Mouse (Mus musculus): Measurements from ENCODE around the gene Rab11a. TPM values are rescaled to one million over a fixed set of nuclear protein-coding genes. Genes with fewer than 3 reads are reported as not detected.

The Rab11a gene
- polyA plus RNA-seq (2014; fragmentation: Nextera tagmentation; extraction: Ambion mirVana) = 322 and 331 TPM in 2 replicates

DNA sequence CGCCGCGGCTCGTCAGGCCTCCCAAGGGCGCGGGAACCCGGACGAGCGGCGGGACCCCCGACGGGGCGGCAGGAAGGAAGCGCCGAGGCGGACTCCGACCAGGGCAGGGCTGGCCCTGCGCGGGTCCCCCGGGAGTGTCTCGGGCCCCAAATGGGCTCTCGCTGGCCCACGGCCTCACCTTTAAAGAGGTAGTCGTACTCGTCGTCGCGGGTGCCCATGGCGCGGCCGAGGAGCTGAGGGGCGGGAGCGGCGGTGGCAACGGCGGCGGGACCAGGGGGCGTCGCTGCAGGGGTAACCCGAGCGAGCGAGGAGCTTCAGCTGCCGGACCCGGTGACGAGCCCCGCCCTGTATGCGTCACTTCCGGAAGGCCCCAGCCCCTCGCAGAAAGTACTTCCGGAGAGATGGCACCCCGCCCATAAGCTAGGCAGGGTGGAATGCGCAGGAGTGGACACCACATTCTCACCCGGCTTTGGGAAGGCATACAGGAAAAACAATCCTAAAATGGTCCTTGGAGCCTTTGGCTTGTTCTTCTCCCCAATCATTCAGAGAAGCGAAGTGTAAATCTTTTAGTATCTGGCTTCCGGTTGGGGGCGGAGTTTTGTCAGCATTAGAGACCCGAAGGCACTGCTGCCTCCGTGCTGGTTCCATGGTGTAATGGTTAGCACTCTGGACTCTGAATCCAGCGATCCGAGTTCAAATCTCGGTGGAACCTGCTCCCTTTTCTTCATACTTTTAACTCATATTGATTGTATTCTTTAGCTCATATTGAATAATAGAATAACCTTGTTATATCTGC, at the start of gene Rab11a:
TSS of gene Rab11a (minus strand) at position 353 of the 796 bp plus-strand sequence.
- Histone ChIP-seq H3K9ac (ENCODE audit: low read depth, low read length) (peak within 1 kb of the TSS; percentile 88), H3K27me3 (ENCODE audit: control insufficient read depth, insufficient read depth, low read length) (no peaks in the 10 kb centered on the region), H3K27ac (ENCODE audit: low read depth, low read length) (peak within 1 kb of the TSS; percentile 87), H3K4me1 (replicated peaks; ENCODE audit: control insufficient read depth, insufficient read depth, low read length) (0 out of 2 replicates have a peak, but pooled peaks cover 2% of the 10 kb centered on the region), H3K36me3 (ENCODE audit: control insufficient read depth, insufficient read depth, low read length) (no peaks in the 10 kb centered on the region), H3K9me3 (ENCODE audit: control insufficient read depth, low read length) (no peaks in the 10 kb centered on the region), H3K4me3 (ENCODE audit: low read depth, low read length) (peak within 1 kb of the TSS; percentile 97), H3K4me2 (replicated peaks; ENCODE audit: low read depth, low read length) (peak within 1 kb of the TSS; percentile 65)
- ATAC-seq (ENCODE audit: low FRiP score) = peak; percentile 97
- WGBS = under 1% methylated on average over 58 of the region's 61 CpGs
- peak; percentile 97 for DNase-seq (ENCODE audit: low spot score)

DNA sequence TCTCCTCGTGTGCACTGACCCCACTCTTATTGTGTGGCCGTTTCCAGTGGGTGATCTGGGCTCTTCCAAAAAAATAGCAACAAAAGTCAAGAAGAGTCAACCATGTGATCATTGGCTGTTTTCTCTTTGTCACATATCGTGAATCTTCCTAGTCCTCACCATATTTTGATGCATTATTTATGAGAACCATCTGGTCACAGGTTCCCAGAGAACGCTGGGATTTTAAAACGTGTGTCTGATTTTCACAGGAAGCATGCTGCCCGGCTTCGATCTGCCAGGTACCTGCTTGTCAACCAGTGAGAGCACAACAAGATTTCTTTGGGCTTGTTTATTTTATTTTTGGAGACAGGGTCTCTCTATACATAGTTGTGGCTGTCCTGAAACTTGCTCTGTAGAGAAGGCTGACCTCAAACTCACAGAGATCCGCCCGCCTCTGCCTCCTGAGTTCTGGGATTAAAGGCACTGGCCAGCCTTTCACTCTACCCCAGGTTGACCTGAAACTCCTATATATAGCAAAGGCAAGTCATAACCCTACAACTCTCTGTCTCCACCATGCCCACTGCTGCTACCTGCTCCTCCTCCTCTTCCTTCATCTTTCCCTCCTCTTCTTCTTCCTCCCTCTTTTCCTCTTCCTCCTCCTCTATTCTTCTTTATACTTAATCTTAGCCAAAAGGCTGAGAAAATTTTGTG, 48.8 kb upstream of the Rab11a start:
- Histone ChIP-seq H3K36me3 (ENCODE audit: control insufficient read depth, insufficient read depth, low read length) (no peaks in the 10 kb centered on the region), H3K27ac (ENCODE audit: low read depth, low read length) (no peak overlapping the region), H3K4me2 (replicated peaks; ENCODE audit: low read depth, low read length) (no peak overlapping the region), H3K9ac (ENCODE audit: low read depth, low read length) (no peak overlapping the region), H3K4me1 (replicated peaks; ENCODE audit: control insufficient read depth, insufficient read depth, low read length) (no peaks in the 10 kb centered on the region), H3K27me3 (ENCODE audit: control insufficient read depth, insufficient read depth, low read length) (no peaks in the 10 kb centered on the region), H3K9me3 (ENCODE audit: control insufficient read depth, low read length) (no peaks in the 10 kb centered on the region), H3K4me3 (ENCODE audit: low read depth, low read length) (no peak overlapping the region)
- 83% methylated on average over 9 of the region's 9 CpGs for WGBS
- no peak for DNase-seq (ENCODE audit: low spot score)
- no peak for ATAC-seq (ENCODE audit: low FRiP score)

GRCm38 (mm10) chr9:64784841-64785240, 47.3 kb upstream of the Rab11a start:
- Histone ChIP-seq H3K36me3 (ENCODE audit: control insufficient read depth, insufficient read depth, low read length) (no peaks in the 10 kb centered on the region), H3K27ac (ENCODE audit: low read depth, low read length) (no peak overlapping the region), H3K4me1 (replicated peaks; ENCODE audit: control insufficient read depth, insufficient read depth, low read length) (no peaks in the 10 kb centered on the region), H3K9ac (ENCODE audit: low read depth, low read length) (no peak overlapping the region), H3K9me3 (ENCODE audit: control insufficient read depth, low read length) (no peaks in the 10 kb centered on the region), H3K4me2 (replicated peaks; ENCODE audit: low read depth, low read length) (no peak overlapping the region), H3K27me3 (ENCODE audit: control insufficient read depth, insufficient read depth, low read length) (no peaks in the 10 kb centered on the region), H3K4me3 (ENCODE audit: low read depth, low read length) (no peak overlapping the region)
- peak; percentile 79 for DNase-seq (ENCODE audit: low spot score)
- WGBS = 30% methylated on average over 4 of the region's 4 CpGs
- ATAC-seq (ENCODE audit: low FRiP score) = no peak

- DNase-seq (ENCODE audit: low spot score) (no peak), ATAC-seq (ENCODE audit: low FRiP score) (no peak)
- Histone ChIP-seq H3K4me1 (replicated peaks; ENCODE audit: control insufficient read depth, insufficient read depth, low read length) (no peaks in the 10 kb centered on the region), H3K9ac (ENCODE audit: low read depth, low read length) (no peak overlapping the region), H3K36me3 (ENCODE audit: control insufficient read depth, insufficient read depth, low read length) (no peaks in the 10 kb centered on the region), H3K4me3 (ENCODE audit: low read depth, low read length) (no peak overlapping the region), H3K9me3 (ENCODE audit: control insufficient read depth, low read length) (no peaks in the 10 kb centered on the region), H3K27me3 (ENCODE audit: control insufficient read depth, insufficient read depth, low read length) (no peaks in the 10 kb centered on the region), H3K4me2 (replicated peaks; ENCODE audit: low read depth, low read length) (no peak overlapping the region), H3K27ac (ENCODE audit: low read depth, low read length) (no peak overlapping the region)
- WGBS = 72% methylated on average over 7 of the region's 7 CpGs
Observed at GRCm38 (mm10) chr9:64783511-64783910, 46.0 kb upstream of the Rab11a start.

- Histone ChIP-seq H3K36me3 (ENCODE audit: control insufficient read depth, insufficient read depth, low read length) (no peaks in the 10 kb centered on the region), H3K4me2 (replicated peaks; ENCODE audit: low read depth, low read length) (no peak overlapping the region), H3K27me3 (ENCODE audit: control insufficient read depth, insufficient read depth, low read length) (no peaks in the 10 kb centered on the region), H3K4me3 (ENCODE audit: low read depth, low read length) (no peak overlapping the region), H3K4me1 (replicated peaks; ENCODE audit: control insufficient read depth, insufficient read depth, low read length) (no peaks in the 10 kb centered on the region), H3K9ac (ENCODE audit: low read depth, low read length) (no peak overlapping the region), H3K27ac (ENCODE audit: low read depth, low read length) (no peak overlapping the region), H3K9me3 (ENCODE audit: control insufficient read depth, low read length) (no peaks in the 10 kb centered on the region)
- peak; percentile 51 for DNase-seq (ENCODE audit: low spot score)
- ATAC-seq (ENCODE audit: low FRiP score) = no peak
- WGBS = 42% methylated on average over 7 of the region's 7 CpGs
Observed at GRCm38 (mm10) chr9:64779628-64780027, 42.1 kb upstream of the Rab11a start.

- H3K9me3 ChIP-seq (ENCODE audit: control insufficient read depth, low read length) = no peaks in the 10 kb centered on the region
- no peak overlapping the region for H3K4me2 ChIP-seq (replicated peaks; ENCODE audit: low read depth, low read length)
- no peaks in the 10 kb centered on the region for H3K27me3 ChIP-seq (ENCODE audit: control insufficient read depth, insufficient read depth, low read length)
- H3K4me3 ChIP-seq (ENCODE audit: low read depth, low read length) = no peak overlapping the region
- no peaks in the 10 kb centered on the region for H3K36me3 ChIP-seq (ENCODE audit: control insufficient read depth, insufficient read depth, low read length)
- WGBS = 88% methylated on average over 1 of the region's 1 CpGs
- ATAC-seq (ENCODE audit: low FRiP score) = no peak
- no peak for DNase-seq (ENCODE audit: low spot score)
- H3K27ac ChIP-seq (ENCODE audit: low read depth, low read length) = no peak overlapping the region
- H3K4me1 ChIP-seq (replicated peaks; ENCODE audit: control insufficient read depth, insufficient read depth, low read length) = no peaks in the 10 kb centered on the region
- H3K9ac ChIP-seq (ENCODE audit: low read depth, low read length) = no peak overlapping the region
Observed at GRCm38 (mm10) chr9:64778151-64778550, 40.6 kb upstream of the Rab11a start.

DNA sequence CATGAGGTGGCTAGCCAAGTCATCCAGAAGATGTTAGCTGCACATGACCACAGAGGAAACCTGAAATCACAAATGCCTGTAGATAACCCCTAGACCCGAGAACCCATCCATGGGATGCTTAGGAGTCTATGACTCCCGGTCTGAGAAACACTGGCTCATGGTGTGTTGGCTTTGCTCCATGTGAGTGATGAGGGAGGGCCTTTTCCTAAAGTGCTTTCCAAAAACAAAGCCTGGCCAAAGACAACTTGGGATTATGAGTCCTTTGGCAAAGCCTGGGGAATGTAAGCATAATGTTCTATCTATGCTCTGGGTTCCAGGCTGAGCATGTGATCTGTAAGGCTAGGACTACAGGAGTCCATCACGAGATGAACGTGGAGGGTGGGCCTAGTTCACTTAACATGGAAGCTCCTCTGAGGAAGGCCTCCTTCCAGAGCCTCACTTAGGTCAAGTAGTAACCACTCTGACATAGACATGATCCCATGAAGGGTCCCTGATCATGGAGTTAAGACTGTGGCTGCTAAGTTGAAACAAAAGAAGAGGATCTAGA, 40.0 kb upstream of the Rab11a start:
- Histone ChIP-seq H3K4me1 (replicated peaks; ENCODE audit: control insufficient read depth, insufficient read depth, low read length) (no peaks in the 10 kb centered on the region), H3K36me3 (ENCODE audit: control insufficient read depth, insufficient read depth, low read length) (no peaks in the 10 kb centered on the region), H3K9me3 (ENCODE audit: control insufficient read depth, low read length) (no peaks in the 10 kb centered on the region), H3K4me2 (replicated peaks; ENCODE audit: low read depth, low read length) (no peak overlapping the region), H3K27ac (ENCODE audit: low read depth, low read length) (no peak overlapping the region), H3K27me3 (ENCODE audit: control insufficient read depth, insufficient read depth, low read length) (no peaks in the 10 kb centered on the region), H3K9ac (ENCODE audit: low read depth, low read length) (no peak overlapping the region), H3K4me3 (ENCODE audit: low read depth, low read length) (no peak overlapping the region)
- DNase-seq (ENCODE audit: low spot score) (no peak), ATAC-seq (ENCODE audit: low FRiP score) (no peak)
- WGBS = 96% methylated on average over 4 of the region's 4 CpGs

DNA sequence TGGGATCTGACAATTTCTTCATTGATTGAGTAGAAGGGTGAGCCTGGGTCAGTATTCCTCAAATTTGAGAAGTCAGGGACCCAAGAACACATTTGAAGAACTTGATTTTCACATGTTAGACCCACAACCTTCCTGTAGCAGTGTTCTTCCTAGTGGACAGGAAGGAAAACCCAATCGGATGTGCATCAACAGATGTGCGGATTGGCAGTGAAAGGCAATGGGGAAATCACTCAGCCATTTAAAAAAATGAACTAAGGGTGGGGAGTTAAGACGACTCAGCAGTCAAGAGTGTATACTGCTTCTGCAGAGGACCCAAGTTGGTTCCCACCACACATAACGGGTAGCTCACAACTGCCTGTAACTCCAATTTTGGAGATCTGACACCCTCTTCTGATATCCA, 37.9 kb upstream of the Rab11a start:
- 82% methylated on average over 4 of the region's 4 CpGs for WGBS
- H3K4me2 ChIP-seq (replicated peaks; ENCODE audit: low read depth, low read length) = no peak overlapping the region
- ATAC-seq (ENCODE audit: low FRiP score) (no peak), DNase-seq (ENCODE audit: low spot score) (no peak)
- no peak overlapping the region for H3K4me3 ChIP-seq (ENCODE audit: low read depth, low read length)
- no peaks in the 10 kb centered on the region for H3K36me3 ChIP-seq (ENCODE audit: control insufficient read depth, insufficient read depth, low read length)
- no peaks in the 10 kb centered on the region for H3K27me3 ChIP-seq (ENCODE audit: control insufficient read depth, insufficient read depth, low read length)
- no peaks in the 10 kb centered on the region for H3K4me1 ChIP-seq (replicated peaks; ENCODE audit: control insufficient read depth, insufficient read depth, low read length)
- H3K27ac ChIP-seq (ENCODE audit: low read depth, low read length) = no peak overlapping the region
- H3K9ac ChIP-seq (ENCODE audit: low read depth, low read length) = no peak overlapping the region
- H3K9me3 ChIP-seq (ENCODE audit: control insufficient read depth, low read length) = no peaks in the 10 kb centered on the region

Data from hindbrain, embryonic 11.5 days (tissue).